Mouse (Mus musculus): ENCODE results near the gene Gm266.

DNA sequence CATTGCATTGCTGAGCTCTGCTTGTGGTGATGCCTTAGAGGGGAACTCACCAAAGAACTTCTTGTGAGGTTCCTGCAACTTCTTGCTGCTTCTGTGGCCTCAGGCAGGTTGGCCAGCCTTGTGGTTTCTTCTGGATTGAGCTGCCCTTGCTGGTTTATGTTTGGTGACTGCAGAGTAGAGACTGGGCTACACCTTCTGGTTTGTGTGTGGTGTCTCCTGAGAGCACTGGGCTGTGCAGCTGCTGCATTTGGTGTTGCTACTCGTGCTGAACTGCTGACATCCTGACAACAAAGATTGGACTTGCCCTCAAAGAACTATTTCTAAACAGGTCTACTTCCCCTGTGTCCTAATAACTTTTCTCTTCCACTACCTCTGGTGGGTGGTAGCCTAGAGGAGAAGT lies 38.8 kb upstream of the Gm266 start:
- TF ChIP-seq CTCF (IDR thresholded peaks at IDR 0.05; ENCODE audit: insufficient read depth, low read depth, low read length) (no peak), POLR2A (IDR thresholded peaks at IDR 0.05; ENCODE audit: insufficient read depth, low read depth, low read length) (no peak)

All from olfactory bulb, adult 2 months (tissue).